Mouse (Mus musculus) spleen, adult 2 months (tissue): Measurements from ENCODE around the gene Rabep1. TPM values are rescaled to one million over a fixed set of nuclear protein-coding genes. Genes with fewer than 3 reads are reported as not detected.
"Not testable (repeated sequence)": the region's sequence is repeated elsewhere in the genome, so short reads cannot be mapped to it uniquely, and the experiment has no call there.

Source experiments
- DNase-seq, 2 experiments: peaks; one replicate each; pipeline versions ENCODE4 v3.0.0 to v3.0.0-alpha.2; 2012 to 2021; ENCODE audit warnings: low spot score in 2 of 2, low read depth in 1 of 2
- H3K27ac ChIP-seq: fragments of 200-500 bp; 2 replicates; pipeline ENCODE4 v1.5.1; 2012; ENCODE audit warnings: low read length, inconsistent platforms; ENCODE audit not compliant: insufficient read depth
- H3K27me3 ChIP-seq: fragments of 200-500 bp; 2 replicates; pipeline ENCODE4 v1.6.1; 2012; ENCODE audit warnings: mild to moderate bottlenecking, moderate library complexity, low read length, inconsistent platforms; ENCODE audit not compliant: control insufficient read depth, insufficient read depth
- H3K36me3 ChIP-seq: fragments of 200-500 bp; 2 replicates; pipeline ENCODE4 v1.6.1; 2012; ENCODE audit warnings: mild to moderate bottlenecking, low read length, inconsistent platforms; ENCODE audit not compliant: control insufficient read depth, insufficient read depth
- H3K4me1 ChIP-seq: fragments of 200-500 bp; 2 replicates; pipeline ENCODE4 v1.6.1; 2011; ENCODE audit warnings: inconsistent platforms; ENCODE audit not compliant: control insufficient read depth, insufficient read depth, insufficient read length
- H3K4me3 ChIP-seq: fragments of 200-500 bp; 2 replicates; pipeline ENCODE4 v1.5.1; 2011; ENCODE audit warnings: mild to moderate bottlenecking, inconsistent platforms; ENCODE audit not compliant: insufficient read depth, insufficient read length; ENCODE audit errors: extremely low read depth
- CTCF ChIP-seq: fragments of 200-500 bp; IDR thresholded peaks from 2 replicates; pipeline ENCODE4 v1.5.1; 2011; ENCODE audit warnings: mild to moderate bottlenecking, inconsistent platforms; ENCODE audit not compliant: insufficient read depth, insufficient read length, insufficient replicate concordance; ENCODE audit errors: extremely low read depth
- POLR2A ChIP-seq: fragments of 200-500 bp; IDR thresholded peaks from 2 replicates; pipeline ENCODE4 v1.6.1; 2011; ENCODE audit warnings: low read depth, low read length, inconsistent platforms
- WGBS: fragments of 180-500 bp; shearing (Covaris S2); methylation state at CpG from one replicate; pipeline ENCODE4 v1.1.7; 2018; 5-methylcytosine and 5-hydroxymethylcytosine counted together
- polyA plus RNA-seq: library from polyadenylated mRNA; depleted of rRNA; stranded (reverse); fragments of >200 nt; gene quantifications from 2 replicates; pipeline ENCODE4 v1.2.3, GENCODE M21; 2012

The Rabep1 gene
- polyA plus RNA-seq, 1 experiment = 2.3 TPM

- TF ChIP-seq POLR2A = no peak
- TF ChIP-seq CTCF = no peak
- Histone ChIP-seq H3K4me1 (no peaks in the 10 kb centered on the region), H3K4me3 (no peak overlapping the region), H3K36me3 (peaks cover 8% of the 10 kb centered on the region), H3K27ac (no peak overlapping the region), H3K27me3 (no peaks in the 10 kb centered on the region)
- DNase-seq = no peak
- WGBS = 71% methylated on average over 3 of the region's 3 CpGs
Observed at GRCm38 (mm10) chr11:70882905-70883430, 38.4 kb downstream of the Rabep1 start.

GRCm38 (mm10) chr11:70890643-70891042, 46.1 kb downstream of the Rabep1 start:
- no peak for TF ChIP-seq CTCF
- TF ChIP-seq POLR2A = no peak
- 85% methylated on average over 2 of the region's 2 CpGs for WGBS
- no peaks in the 10 kb centered on the region for H3K27me3 ChIP-seq
- no peak for DNase-seq
- no peak overlapping the region for H3K27ac ChIP-seq
- H3K36me3 ChIP-seq = peaks cover 17% of the 10 kb centered on the region; the same call in 1 of the 2 replicates
- H3K4me3 ChIP-seq = no peak overlapping the region
- no peaks in the 10 kb centered on the region for H3K4me1 ChIP-seq

- TF ChIP-seq POLR2A = no peak
- Histone ChIP-seq H3K4me3 (no peak overlapping the region), H3K27me3 (no peaks in the 10 kb centered on the region), H3K4me1 (no peaks in the 10 kb centered on the region), H3K27ac (no peak overlapping the region), H3K36me3 (peaks cover 16% of the 10 kb centered on the region; the same call in 1 of the 2 replicates)
- no peak for DNase-seq
Observed at GRCm38 (mm10) chr11:70891616-70892015, 47.0 kb downstream of the Rabep1 start.

GRCm38 (mm10) chr11:70897680-70898079, 53.1 kb downstream of the Rabep1 start:
- H3K36me3 ChIP-seq = peaks cover 15% of the 10 kb centered on the region
- H3K27ac ChIP-seq = peak overlapping the region; percentile 35; the same call in 1 of the 2 replicates
- no peak for DNase-seq
- no peaks in the 10 kb centered on the region for H3K4me1 ChIP-seq
- WGBS = 17% methylated on average over 3 of the region's 3 CpGs
- no peaks in the 10 kb centered on the region for H3K27me3 ChIP-seq
- H3K4me3 ChIP-seq = no peak overlapping the region
- no peak for TF ChIP-seq CTCF
- no peak for TF ChIP-seq POLR2A

- H3K27ac ChIP-seq = peak overlapping the region; percentile 35; the same call in 1 of the 2 replicates
- not testable (repeated sequence) for DNase-seq, H3K27me3 ChIP-seq, H3K4me1 ChIP-seq, H3K4me3 ChIP-seq
- WGBS = 97% methylated on average over 5 of the region's 5 CpGs
- H3K36me3 ChIP-seq = peaks cover 15% of the 10 kb centered on the region
Observed at GRCm38 (mm10) chr11:70898182-70898581, 53.6 kb downstream of the Rabep1 start.

GRCm38 (mm10) chr11:70906681-70907080, 62.1 kb downstream of the Rabep1 start:
- TF ChIP-seq CTCF (no peak), POLR2A (no peak)
- H3K4me3 ChIP-seq = no peak overlapping the region
- H3K27me3 ChIP-seq = no peaks in the 10 kb centered on the region
- peaks cover 12% of the 10 kb centered on the region for H3K36me3 ChIP-seq
- WGBS = 61% methylated on average over 3 of the region's 3 CpGs
- no peak for DNase-seq
- no peaks in the 10 kb centered on the region for H3K4me1 ChIP-seq
- H3K27ac ChIP-seq = no peak overlapping the region

- no peaks in the 10 kb centered on the region for H3K27me3 ChIP-seq
Observed at GRCm38 (mm10) chr11:70911323-70911722, 66.7 kb downstream of the Rabep1 start.

More at GRCm38 (mm10) chr11:70911323-70911722, 66.7 kb downstream of the Rabep1 start:
- Histone ChIP-seq H3K4me3 (no peak overlapping the region), H3K36me3 (peaks cover 12% of the 10 kb centered on the region), H3K4me1 (no peaks in the 10 kb centered on the region), H3K27ac (no peak overlapping the region)
- no peak for DNase-seq
- TF ChIP-seq CTCF (no peak), POLR2A (no peak)
- 56% methylated on average over 3 of the region's 3 CpGs for WGBS
